Mouse (Mus musculus) right cerebral cortex, postnatal 25 days (tissue): ENCODE results near the gene Cmtr1.
A peak's percentile ranks its signal among the peaks of the same experiment; 100 is the strongest.

Source experiments
- DNase-seq: peaks from one replicate; pipeline ENCODE4 v3.0.0; 2022

Gene Cmtr1

DNA sequence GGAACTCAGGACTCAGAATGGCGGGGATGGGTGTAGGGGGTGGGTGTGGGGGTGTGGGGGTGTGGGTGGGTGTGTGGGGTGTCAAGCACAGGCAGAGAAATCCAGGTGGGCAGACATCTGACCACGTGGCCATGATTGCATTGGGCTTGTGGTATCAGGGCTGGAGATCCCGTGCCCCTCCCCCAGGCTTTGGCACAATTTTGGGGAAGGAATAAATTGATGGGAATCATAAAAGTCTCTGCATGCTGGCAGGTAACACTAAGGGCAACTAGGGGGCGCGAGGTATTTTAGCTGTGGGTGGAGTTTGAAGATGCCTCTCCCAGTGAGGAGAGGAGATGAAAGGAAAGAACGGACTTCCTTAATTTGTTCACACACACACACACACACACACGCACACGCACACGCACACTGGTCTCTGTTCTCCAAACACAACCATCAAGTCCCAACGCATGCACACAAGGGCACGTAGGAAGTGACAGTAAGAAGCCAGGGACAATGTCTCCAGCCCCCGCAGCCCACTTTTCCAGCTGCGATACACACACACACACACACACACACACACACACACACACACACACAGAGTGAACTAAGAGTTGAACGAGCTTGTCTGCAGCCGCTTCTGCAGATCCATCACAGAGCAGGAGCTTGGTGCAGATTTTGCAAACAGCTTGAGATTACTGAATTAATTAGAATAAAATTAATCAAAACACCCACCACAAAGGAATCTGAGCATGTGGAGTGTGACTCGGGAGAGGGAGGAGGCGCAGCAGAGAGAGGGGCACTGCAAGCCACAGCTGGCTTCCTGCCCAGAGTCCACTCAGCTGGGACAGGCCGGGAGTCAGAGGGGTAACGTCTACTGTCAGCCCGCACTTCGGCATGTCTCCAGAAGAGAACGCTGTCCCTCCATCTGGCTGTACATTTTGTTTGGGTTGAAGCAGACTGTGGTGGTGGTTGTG, 77.7 kb downstream of the Cmtr1 start:
- peak; percentile 25 for DNase-seq

DNA sequence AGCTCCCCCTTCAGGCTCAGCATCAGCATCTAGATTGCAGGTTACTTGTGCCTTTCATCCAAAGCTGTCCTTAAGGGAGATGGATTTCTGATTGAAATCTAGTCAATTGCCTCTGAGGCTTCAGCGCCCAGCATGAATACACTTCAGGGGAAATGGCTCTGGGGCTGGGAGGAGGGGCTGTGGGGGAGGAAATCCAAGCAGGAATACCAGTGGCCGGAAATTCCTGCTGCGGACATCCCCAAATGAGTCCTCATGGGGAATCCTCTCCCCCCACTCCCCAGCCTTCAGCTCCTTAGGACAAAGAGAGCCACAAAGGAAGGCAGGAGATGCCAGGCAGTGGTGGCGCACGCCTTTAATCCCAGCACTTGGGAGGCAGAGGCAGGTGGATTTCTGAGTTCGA, 87.1 kb downstream of the Cmtr1 start:
- no peak for DNase-seq

DNA sequence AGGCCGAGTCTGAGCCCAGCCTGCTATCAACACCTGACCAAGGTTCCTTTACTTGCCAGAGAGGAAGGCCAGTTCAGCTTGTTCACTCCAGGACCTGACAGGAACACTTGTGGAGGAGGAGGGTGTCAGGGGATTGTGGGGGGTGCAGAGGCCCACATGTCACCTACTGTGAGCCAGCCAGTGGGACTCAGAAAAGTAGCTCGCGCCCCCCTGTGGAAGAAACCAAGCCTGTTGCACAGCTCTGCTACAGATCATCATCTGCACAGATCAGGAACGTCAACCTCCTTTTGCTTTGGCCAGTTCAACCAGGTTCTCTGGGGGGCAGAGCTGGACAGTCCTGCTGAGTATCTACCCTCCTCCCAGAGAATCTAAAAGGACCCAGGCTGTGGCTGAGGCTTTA, 94.1 kb downstream of the Cmtr1 start:
- DNase-seq = no peak
